Mouse (Mus musculus): Measurements from ENCODE around the gene Dbnl. TPM values are rescaled to one million over a fixed set of nuclear protein-coding genes. Genes with fewer than 3 reads are reported as not detected.
A peak's percentile ranks its signal among the peaks of the same experiment; 100 is the strongest.

Dbnl gene
- total and polyA plus RNA-seq, 3 experiments = 70.3 to 124 (median 77.3) TPM

DNA sequence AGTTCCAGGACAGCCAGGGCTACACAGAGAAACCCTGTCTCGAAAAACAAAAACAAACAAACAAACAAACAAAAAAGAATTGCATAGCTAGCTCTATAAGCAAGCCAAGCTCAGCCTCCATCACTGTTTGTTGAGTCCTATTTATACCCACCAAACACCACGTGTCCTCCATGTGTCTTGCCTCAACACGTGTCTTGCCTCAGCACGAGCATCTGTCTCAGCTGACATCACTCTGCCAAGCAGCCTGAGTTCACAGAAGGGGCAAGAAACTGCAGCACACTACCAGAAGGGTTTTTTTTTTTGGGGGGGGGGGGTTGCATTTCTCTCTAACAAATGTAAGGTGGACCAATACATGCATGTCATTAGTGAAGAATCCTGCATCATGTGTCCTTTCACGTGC is 62.2 kb downstream of the Dbnl start (continued):
- TF ChIP-seq PAX5 (IDR thresholded peaks at IDR 0.05; ENCODE audit: low read length) (no peak), CTCF (conservative IDR thresholded peaks at IDR 0.05 in 1 of 2, IDR thresholded peaks at IDR 0.05 in 1 of 2; ENCODE audit: low read depth in 2 of 2, low read length in 2 of 2) (no peak), HCFC1 (IDR thresholded peaks at IDR 0.05; ENCODE audit: low read depth, low read length) (no peak), E2F4 (IDR thresholded peaks at IDR 0.05; ENCODE audit: insufficient replicate concordance, low read depth, low read length) (no peak), SIN3A (IDR thresholded peaks at IDR 0.05; ENCODE audit: low read length) (no peak), MAX (IDR thresholded peaks at IDR 0.05; ENCODE audit: low read length) (peak; percentile 83)

Other genes with a start within 250 kb of the Dbnl start
- gene Ccdc117, start 246.3 kb upstream of the Dbnl start, total RNA-seq (2012; rRNA removed) = 27.0 and 31.8 TPM in 2 replicates
- gene Ccdc117, start 246.3 kb upstream of the Dbnl start, total RNA-seq (2014; rRNA removed) = 38.9 and 44.2 TPM in 2 replicates
- gene Ccdc117, start 246.3 kb upstream of the Dbnl start, polyA plus RNA-seq (2012; ENCODE audit: insufficient read length, low read depth) = 24.1 and 24.3 TPM in 2 replicates
- gene Ankrd36, start 218.8 kb upstream of the Dbnl start, total RNA-seq (2012; rRNA removed) = not detected in 2 replicates
- gene Ankrd36, start 218.8 kb upstream of the Dbnl start, total RNA-seq (2014; rRNA removed) = not detected in 2 replicates
- gene Ankrd36, start 218.8 kb upstream of the Dbnl start, polyA plus RNA-seq (2012; ENCODE audit: insufficient read length, low read depth) = not detected in 2 replicates
- 107 and 109 TPM in 2 replicates for gene Mrps24, start 72.8 kb upstream of the Dbnl start, total RNA-seq (2012; rRNA removed)
- gene Mrps24, start 72.8 kb upstream of the Dbnl start, total RNA-seq (2014; rRNA removed) = 70.9 and 73.8 TPM in 2 replicates
- gene Mrps24, start 72.8 kb upstream of the Dbnl start, polyA plus RNA-seq (2012; ENCODE audit: insufficient read length, low read depth) = 90.8 and 95.1 TPM in 2 replicates
- 13.1 and 13.3 TPM in 2 replicates for gene Urgcp, start 26.1 kb upstream of the Dbnl start, total RNA-seq (2012; rRNA removed)
- 11.7 and 12.2 TPM in 2 replicates for gene Urgcp, start 26.1 kb upstream of the Dbnl start, total RNA-seq (2014; rRNA removed)
- gene Urgcp, start 26.1 kb upstream of the Dbnl start, polyA plus RNA-seq (2012; ENCODE audit: insufficient read length, low read depth) = 11.7 and 13.1 TPM in 2 replicates
- gene Pgam2, start 15.2 kb downstream of the Dbnl start, total RNA-seq (2012; rRNA removed) = 0.46 and 0.64 TPM in 2 replicates
- gene Pgam2, start 15.2 kb downstream of the Dbnl start, total RNA-seq (2014; rRNA removed) = not detected in 2 replicates
- 2.5 and 3.6 TPM in 2 replicates for gene Pgam2, start 15.2 kb downstream of the Dbnl start, polyA plus RNA-seq (2012; ENCODE audit: insufficient read length, low read depth)
- 7.7 and 9.7 TPM in 2 replicates for gene Polm, start 49.5 kb downstream of the Dbnl start, total RNA-seq (2012; rRNA removed)
- gene Polm, start 49.5 kb downstream of the Dbnl start, total RNA-seq (2014; rRNA removed) = 1.00 and 1.9 TPM in 2 replicates
- gene Polm, start 49.5 kb downstream of the Dbnl start, polyA plus RNA-seq (2012; ENCODE audit: insufficient read length, low read depth) = 4.1 TPM in 2 replicates
- 0.17 and 0.34 TPM in 2 replicates for gene Aebp1, start 73.5 kb downstream of the Dbnl start, total RNA-seq (2012; rRNA removed)
- not detected in 2 replicates for gene Aebp1, start 73.5 kb downstream of the Dbnl start, total RNA-seq (2014; rRNA removed)
- 0.87 and 1.4 TPM in 2 replicates for gene Aebp1, start 73.5 kb downstream of the Dbnl start, polyA plus RNA-seq (2012; ENCODE audit: insufficient read length, low read depth)
- 285 and 330 TPM in 2 replicates for gene Pold2, start 89.8 kb downstream of the Dbnl start, total RNA-seq (2012; rRNA removed)
- 120 and 136 TPM in 2 replicates for gene Pold2, start 89.8 kb downstream of the Dbnl start, total RNA-seq (2014; rRNA removed)
- 205 and 218 TPM in 2 replicates for gene Pold2, start 89.8 kb downstream of the Dbnl start, polyA plus RNA-seq (2012; ENCODE audit: insufficient read length, low read depth)
- 0.42 TPM in 1 of 2 replicates, not detected in the other for gene Myl7, start 110.3 kb downstream of the Dbnl start, total RNA-seq (2012; rRNA removed)
- not detected in 2 replicates for gene Myl7, start 110.3 kb downstream of the Dbnl start, total RNA-seq (2014; rRNA removed)
- 0.44 TPM in 1 of 2 replicates, not detected in the other for gene Myl7, start 110.3 kb downstream of the Dbnl start, polyA plus RNA-seq (2012; ENCODE audit: insufficient read length, low read depth)
- gene Gck, start 161.6 kb downstream of the Dbnl start, total RNA-seq (2012; rRNA removed) = 0.63 and 0.68 TPM in 2 replicates
- gene Gck, start 161.6 kb downstream of the Dbnl start, total RNA-seq (2014; rRNA removed) = 1.0 and 1.2 TPM in 2 replicates
- 1.4 and 2.3 TPM in 2 replicates for gene Gck, start 161.6 kb downstream of the Dbnl start, polyA plus RNA-seq (2012; ENCODE audit: insufficient read length, low read depth)
- 79.8 and 103 TPM in 2 replicates for gene Ykt6, start 167.2 kb downstream of the Dbnl start, total RNA-seq (2012; rRNA removed)
- gene Ykt6, start 167.2 kb downstream of the Dbnl start, total RNA-seq (2014; rRNA removed) = 95.1 and 95.8 TPM in 2 replicates
- 117 and 121 TPM in 2 replicates for gene Ykt6, start 167.2 kb downstream of the Dbnl start, polyA plus RNA-seq (2012; ENCODE audit: insufficient read length, low read depth)

All from CH12.LX (cell line).